Mouse (Mus musculus): ENCODE data around the gene Yap1. TPM values are rescaled to one million over a fixed set of nuclear protein-coding genes. Genes with fewer than 3 reads are reported as not detected.

Gene Yap1
- polyA plus RNA-seq, 1 experiment from 2014 or later: 11.5 TPM

DNA sequence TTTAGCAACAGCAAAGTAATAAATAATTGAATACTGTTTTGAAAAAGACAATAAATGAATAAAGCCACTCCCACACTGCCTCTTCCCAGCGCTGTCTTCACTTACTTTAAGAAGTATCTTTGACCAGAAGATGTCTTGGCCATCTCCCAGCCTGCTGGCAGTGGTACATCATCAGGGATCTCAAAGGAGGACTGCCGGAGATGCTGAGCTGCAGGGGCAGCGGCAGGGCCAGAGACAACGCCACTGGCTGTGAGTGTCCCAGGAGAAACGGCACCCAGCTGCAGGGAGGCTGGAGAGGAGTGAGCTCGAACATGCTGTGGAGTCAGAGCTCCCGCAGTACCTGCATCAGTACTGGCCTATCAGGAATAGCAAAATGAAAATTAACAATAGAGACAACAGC, 3.0 kb downstream of the Yap1 start:
- Histone ChIP-seq H3K27ac (replicated peaks) (no peak overlapping the region), H3K4me1 (replicated peaks) (peaks cover 33% of the 10 kb centered on the region), H3K9me3 (no peaks in the 10 kb centered on the region), H3K36me3 (0 out of 2 replicates have a peak, but pooled peaks cover 6% of the 10 kb centered on the region), H3K27me3 (peaks cover 6% of the 10 kb centered on the region; the same call in 1 of the 2 replicates), H3K9ac (no peak overlapping the region), H3K4me2 (peak overlapping the region; percentile 40), H3K4me3 (0 out of 2 replicates have a peak overlapping the region, but pooled peaks have one; percentile 5)
- no peak for ATAC-seq (ENCODE audit: low read depth)
- 28% methylated on average over 7 of the region's 7 CpGs for WGBS

DNA sequence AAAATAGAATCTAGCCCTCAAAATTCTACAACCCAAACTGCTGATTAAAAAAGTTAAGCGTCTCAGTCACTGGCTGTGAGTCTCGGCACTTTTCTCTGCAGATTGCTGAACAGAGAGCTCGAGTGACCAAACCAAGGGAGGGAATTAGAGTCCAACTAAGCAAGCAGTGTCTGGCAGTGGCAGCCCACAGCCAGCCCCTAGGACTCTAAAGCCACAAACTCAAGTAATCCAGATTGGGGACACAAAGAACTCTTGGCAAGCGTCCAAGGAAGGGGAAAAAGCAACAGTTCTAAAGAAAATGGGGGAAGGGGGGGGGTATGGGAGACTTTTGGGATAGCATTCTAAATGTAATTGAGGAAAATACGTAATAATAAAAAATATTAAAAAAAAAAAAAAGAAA, 10.1 kb downstream of the Yap1 start:
- no peaks in the 10 kb centered on the region for H3K36me3 ChIP-seq
- peaks cover 13% of the 10 kb centered on the region; the same call in 1 of the 2 replicates for H3K4me1 ChIP-seq (replicated peaks)
- WGBS: 79% methylated on average over 5 of the region's 5 CpGs
- H3K9ac ChIP-seq: no peak overlapping the region
- no peaks in the 10 kb centered on the region for H3K27me3 ChIP-seq
- H3K4me2 ChIP-seq: no peak overlapping the region
- no peak overlapping the region for H3K27ac ChIP-seq (replicated peaks)
- H3K4me3 ChIP-seq: no peak overlapping the region
- H3K9me3 ChIP-seq: no peaks in the 10 kb centered on the region
- ATAC-seq (ENCODE audit: low read depth): no peak

DNA sequence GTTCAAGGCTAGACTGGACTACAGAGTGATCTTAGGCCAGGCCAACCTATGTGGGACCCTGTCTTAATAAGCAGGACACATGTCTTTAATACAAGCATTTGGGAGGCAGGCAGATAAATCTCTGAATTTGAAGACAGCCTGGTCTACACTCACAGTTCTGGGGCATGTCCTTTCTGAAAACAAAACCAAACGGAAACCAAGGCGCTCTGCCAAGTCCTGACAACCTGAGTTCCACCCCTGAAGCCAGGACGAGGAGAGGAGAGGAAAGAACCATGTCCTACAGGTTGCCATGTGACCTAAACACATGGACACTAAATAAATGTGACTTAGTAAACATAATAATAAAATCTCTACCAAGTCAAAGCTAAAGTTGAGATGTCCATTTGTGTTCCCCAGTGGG, 11.7 kb downstream of the Yap1 start:
- 77% methylated on average over 3 of the region's 3 CpGs for WGBS
- no peak overlapping the region for H3K4me3 ChIP-seq
- no peaks in the 10 kb centered on the region for H3K9me3 ChIP-seq
- no peaks in the 10 kb centered on the region for H3K36me3 ChIP-seq
- H3K4me1 ChIP-seq (replicated peaks): 0 out of 2 replicates have a peak, but pooled peaks cover 5% of the 10 kb centered on the region
- H3K4me2 ChIP-seq: no peak overlapping the region
- H3K27ac ChIP-seq (replicated peaks): no peak overlapping the region
- no peaks in the 10 kb centered on the region for H3K27me3 ChIP-seq
- H3K9ac ChIP-seq: no peak overlapping the region
- ATAC-seq (ENCODE audit: low read depth): no peak

DNA sequence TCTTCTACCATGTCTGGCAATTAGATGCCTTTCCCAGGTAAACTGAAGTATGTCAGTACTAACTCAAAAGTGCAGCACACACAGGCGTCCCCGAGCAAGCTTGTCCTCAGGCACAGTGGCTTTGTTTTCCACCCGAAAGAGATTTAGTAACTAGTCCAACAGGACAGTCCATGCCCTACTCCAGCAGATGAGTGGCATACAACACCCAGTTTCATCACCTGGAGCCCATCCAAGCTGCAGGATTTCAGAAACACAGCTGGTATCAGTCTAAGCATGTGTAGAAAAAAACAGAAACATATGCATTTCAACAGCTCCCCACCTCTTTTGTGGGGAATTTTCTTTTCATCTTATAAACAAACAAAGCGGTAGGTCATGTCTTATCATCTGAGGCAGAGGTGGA, 13.5 kb downstream of the Yap1 start:
- 86% methylated on average over 4 of the region's 4 CpGs for WGBS
- no peak overlapping the region for H3K27ac ChIP-seq (replicated peaks)

DNA sequence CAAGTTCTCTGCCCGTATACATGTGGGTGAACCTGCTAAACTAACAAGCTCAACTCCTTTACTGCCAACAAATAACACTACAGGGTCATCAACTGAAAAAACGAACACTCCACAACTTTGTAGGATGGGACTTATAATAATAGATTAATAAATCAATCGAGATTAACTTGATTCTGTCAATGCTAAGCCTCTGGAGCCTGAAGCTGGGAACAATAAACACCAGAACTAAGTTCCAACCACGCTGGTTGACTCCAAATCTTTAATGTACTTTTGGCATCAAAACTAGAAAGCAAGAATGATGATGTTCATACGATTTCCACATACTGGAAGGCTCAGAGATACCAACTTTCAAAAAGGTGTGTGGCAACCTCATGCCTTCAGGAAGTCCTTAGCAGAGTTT, 17.3 kb downstream of the Yap1 start:
- no peak overlapping the region for H3K27ac ChIP-seq (replicated peaks)

More for the DNA sequence above, 13.5 kb downstream of the Yap1 start:
- Histone ChIP-seq H3K36me3 (no peaks in the 10 kb centered on the region), H3K4me2 (no peak overlapping the region), H3K4me3 (no peak overlapping the region), H3K9me3 (no peaks in the 10 kb centered on the region), H3K9ac (no peak overlapping the region), H3K4me1 (replicated peaks) (0 out of 2 replicates have a peak, but pooled peaks cover 5% of the 10 kb centered on the region), H3K27me3 (no peaks in the 10 kb centered on the region)
- ATAC-seq (ENCODE audit: low read depth): no peak

DNA sequence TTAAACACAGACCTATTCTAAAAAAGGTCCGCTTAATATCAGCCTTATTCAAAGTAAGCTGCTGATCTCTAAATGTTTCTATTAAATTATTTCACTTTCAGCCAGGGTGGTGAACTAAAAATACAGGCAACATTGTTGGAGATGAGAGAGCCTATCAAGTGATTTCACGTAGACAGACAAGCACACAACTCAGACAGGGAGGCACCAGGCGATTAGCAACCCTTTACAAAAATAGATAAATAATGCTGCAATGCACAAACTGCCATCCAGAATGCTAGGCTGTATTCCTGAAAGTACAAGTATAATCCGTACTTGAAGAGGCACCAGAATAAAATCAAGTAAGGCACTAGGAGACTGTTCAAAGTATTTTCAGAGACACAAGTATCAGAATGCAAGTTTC, 20.1 kb downstream of the Yap1 start:
- H3K4me3 ChIP-seq: no peak overlapping the region

More for the DNA sequence above, 17.3 kb downstream of the Yap1 start:
- H3K9me3 ChIP-seq: no peaks in the 10 kb centered on the region
- H3K9ac ChIP-seq: no peak overlapping the region
- ATAC-seq (ENCODE audit: low read depth): no peak
- H3K4me2 ChIP-seq: no peak overlapping the region
- no peaks in the 10 kb centered on the region for H3K36me3 ChIP-seq
- H3K27me3 ChIP-seq: no peaks in the 10 kb centered on the region
- 86% methylated on average over 5 of the region's 5 CpGs for WGBS
- no peak overlapping the region for H3K4me3 ChIP-seq
- no peaks in the 10 kb centered on the region for H3K4me1 ChIP-seq (replicated peaks)

DNA sequence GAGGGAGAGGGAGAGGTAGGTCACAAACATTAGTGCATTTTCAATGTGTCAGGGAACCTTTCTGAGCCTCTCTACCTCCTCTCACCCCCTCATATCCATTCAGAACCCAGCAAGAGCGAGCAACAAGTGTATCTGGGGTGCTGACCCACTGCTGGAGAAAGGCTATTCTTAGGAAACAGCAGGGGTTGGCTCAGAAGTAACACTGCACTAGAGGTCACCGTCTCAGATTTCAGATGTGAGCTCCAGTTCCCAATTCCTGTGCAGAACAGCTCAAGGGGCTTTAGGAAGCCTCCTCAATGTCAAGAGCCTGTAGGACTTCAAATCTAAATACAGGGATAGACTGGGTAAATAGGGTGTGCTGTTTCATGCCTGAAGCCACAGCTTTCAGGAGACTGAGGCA, 20.7 kb downstream of the Yap1 start:
- no peaks in the 10 kb centered on the region for H3K36me3 ChIP-seq
- H3K4me3 ChIP-seq: no peak overlapping the region
- no peak for ATAC-seq (ENCODE audit: low read depth)
- no peaks in the 10 kb centered on the region for H3K9me3 ChIP-seq
- no peak overlapping the region for H3K9ac ChIP-seq
- no peak overlapping the region for H3K27ac ChIP-seq (replicated peaks)
- H3K4me2 ChIP-seq: no peak overlapping the region
- no peaks in the 10 kb centered on the region for H3K4me1 ChIP-seq (replicated peaks)
- H3K27me3 ChIP-seq: no peaks in the 10 kb centered on the region
- 11% methylated on average over 2 of the region's 2 CpGs for WGBS

More for the DNA sequence above, 20.1 kb downstream of the Yap1 start:
- no peak overlapping the region for H3K27ac ChIP-seq (replicated peaks)
- no peak overlapping the region for H3K9ac ChIP-seq
- no peaks in the 10 kb centered on the region for H3K27me3 ChIP-seq
- no peaks in the 10 kb centered on the region for H3K36me3 ChIP-seq
- no peaks in the 10 kb centered on the region for H3K4me1 ChIP-seq (replicated peaks)
- ATAC-seq (ENCODE audit: low read depth): no peak
- no peaks in the 10 kb centered on the region for H3K9me3 ChIP-seq
- no peak overlapping the region for H3K4me2 ChIP-seq
- 82% methylated on average over 4 of the region's 4 CpGs for WGBS

DNA sequence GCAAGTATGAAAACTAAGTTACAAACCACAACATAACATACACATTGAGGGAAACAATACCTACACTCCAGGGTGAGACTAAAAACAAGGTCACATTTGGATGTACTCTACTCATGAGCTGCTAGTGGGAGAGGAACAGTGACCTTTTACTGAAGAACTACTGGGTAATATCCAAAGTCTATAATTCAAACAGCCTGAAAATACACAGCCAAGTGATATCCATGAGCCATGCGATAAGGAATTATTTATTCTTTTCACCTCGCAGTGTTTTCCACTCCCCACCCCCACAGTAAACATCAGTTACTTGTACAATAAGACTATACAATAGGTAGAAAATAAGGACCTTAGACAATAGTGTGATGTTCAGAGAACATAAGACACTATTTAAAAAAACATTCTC, 24.2 kb downstream of the Yap1 start:
- no peaks in the 10 kb centered on the region for H3K27me3 ChIP-seq
- H3K9me3 ChIP-seq: no peaks in the 10 kb centered on the region
- no peaks in the 10 kb centered on the region for H3K4me1 ChIP-seq (replicated peaks)
- ATAC-seq (ENCODE audit: low read depth): no peak
- no peak overlapping the region for H3K9ac ChIP-seq
- no peaks in the 10 kb centered on the region for H3K36me3 ChIP-seq
- no peak overlapping the region for H3K4me2 ChIP-seq
- H3K4me3 ChIP-seq: no peak overlapping the region
- no peak overlapping the region for H3K27ac ChIP-seq (replicated peaks)
- 93% methylated on average over 2 of the region's 2 CpGs for WGBS

DNA sequence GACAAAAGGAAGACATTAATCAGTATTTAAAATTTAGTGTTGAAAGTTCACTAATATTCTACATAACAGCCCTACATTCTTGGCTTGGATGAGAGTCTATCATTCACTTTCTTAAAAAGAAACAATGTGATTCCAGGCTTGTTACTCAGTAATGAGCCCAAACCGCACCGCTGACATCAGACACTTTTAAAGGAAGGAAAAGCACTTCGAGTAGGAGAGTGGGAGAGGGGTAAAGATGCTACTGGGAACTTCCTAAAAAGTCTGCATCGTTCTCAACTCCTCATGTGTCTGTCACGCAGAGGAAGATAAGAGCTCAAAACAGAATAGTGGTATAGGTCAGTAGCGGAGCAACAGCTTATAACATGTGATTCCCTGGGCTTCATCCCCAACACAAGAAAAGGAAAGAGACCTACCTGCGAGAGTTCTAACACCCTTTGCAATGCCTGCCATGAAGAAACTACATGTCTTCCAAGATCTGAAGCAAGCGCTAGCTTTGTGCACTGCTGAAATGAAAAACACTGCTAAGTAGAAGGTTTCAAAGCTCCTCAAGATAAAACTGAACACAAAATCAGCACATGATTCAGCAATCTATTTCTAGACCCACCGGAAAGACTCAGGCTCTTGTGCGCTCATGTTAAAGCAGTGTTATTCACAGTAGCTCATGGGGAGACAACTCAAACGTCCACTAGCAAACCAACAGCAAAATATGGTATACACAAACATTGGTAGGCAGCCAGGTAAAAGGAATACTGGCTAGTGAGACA, 25.1 kb downstream of the Yap1 start:
- Histone ChIP-seq H3K9me3 (no peaks in the 10 kb centered on the region), H3K4me1 (replicated peaks) (no peaks in the 10 kb centered on the region), H3K27me3 (no peaks in the 10 kb centered on the region), H3K4me2 (no peak overlapping the region), H3K27ac (replicated peaks) (no peak overlapping the region), H3K4me3 (no peak overlapping the region), H3K9ac (no peak overlapping the region), H3K36me3 (no peaks in the 10 kb centered on the region)
- 93% methylated on average over 11 of the region's 11 CpGs for WGBS
- no peak for ATAC-seq (ENCODE audit: low read depth)

DNA sequence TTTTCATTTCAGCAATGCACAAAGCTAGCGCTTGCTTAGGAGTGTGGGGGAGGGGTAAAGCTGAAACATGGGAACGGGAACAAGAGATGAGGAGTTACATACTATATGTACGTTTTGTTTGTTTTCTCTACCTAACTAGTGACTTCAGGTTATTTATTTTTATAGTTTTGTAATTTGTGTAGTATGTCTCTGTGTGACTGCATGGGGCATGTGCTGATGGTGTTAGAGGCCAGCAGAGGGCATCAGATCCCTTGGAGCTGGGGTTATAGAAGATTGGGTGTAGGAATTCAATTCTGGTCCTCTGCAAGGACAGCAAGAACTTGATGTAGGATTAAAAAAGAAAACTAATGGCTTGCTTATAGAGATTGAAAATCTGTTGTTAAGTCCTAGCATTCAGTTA, 25.9 kb downstream of the Yap1 start:
- Histone ChIP-seq H3K4me1 (replicated peaks) (no peaks in the 10 kb centered on the region), H3K27ac (replicated peaks) (no peak overlapping the region), H3K4me2 (no peak overlapping the region), H3K9ac (no peak overlapping the region), H3K36me3 (0 out of 2 replicates have a peak, but pooled peaks cover 3% of the 10 kb centered on the region), H3K27me3 (no peaks in the 10 kb centered on the region), H3K9me3 (no peaks in the 10 kb centered on the region), H3K4me3 (no peak overlapping the region)
- WGBS: 92% methylated on average over 3 of the region's 3 CpGs
- ATAC-seq (ENCODE audit: low read depth): no peak

DNA sequence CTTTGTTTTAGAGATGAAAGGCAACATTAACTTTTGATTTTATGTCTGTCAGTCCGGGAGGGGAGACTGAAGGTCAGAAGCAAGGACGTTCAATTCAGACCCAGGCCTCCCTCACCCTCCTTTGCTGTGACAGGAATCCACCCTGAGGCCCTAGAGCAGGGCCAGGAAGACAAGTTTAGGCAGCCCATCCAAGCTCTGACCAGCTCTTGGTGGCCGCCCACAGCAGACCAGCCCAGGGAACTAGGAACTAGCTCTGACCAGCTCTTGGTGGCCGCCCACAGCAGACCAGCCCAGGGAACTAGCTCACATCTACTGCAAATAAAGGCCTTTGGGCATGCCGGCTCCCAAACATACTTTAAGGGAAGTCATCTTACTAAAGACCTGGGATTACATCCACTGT, 26.8 kb downstream of the Yap1 start:
- ATAC-seq (ENCODE audit: low read depth): no peak
- Histone ChIP-seq H3K27me3 (no peaks in the 10 kb centered on the region), H3K36me3 (0 out of 2 replicates have a peak, but pooled peaks cover 3% of the 10 kb centered on the region), H3K4me2 (no peak overlapping the region), H3K9ac (no peak overlapping the region), H3K4me1 (replicated peaks) (no peaks in the 10 kb centered on the region), H3K4me3 (no peak overlapping the region), H3K9me3 (no peaks in the 10 kb centered on the region), H3K27ac (replicated peaks) (no peak overlapping the region)
- WGBS: 87% methylated on average over 5 of the region's 5 CpGs

DNA sequence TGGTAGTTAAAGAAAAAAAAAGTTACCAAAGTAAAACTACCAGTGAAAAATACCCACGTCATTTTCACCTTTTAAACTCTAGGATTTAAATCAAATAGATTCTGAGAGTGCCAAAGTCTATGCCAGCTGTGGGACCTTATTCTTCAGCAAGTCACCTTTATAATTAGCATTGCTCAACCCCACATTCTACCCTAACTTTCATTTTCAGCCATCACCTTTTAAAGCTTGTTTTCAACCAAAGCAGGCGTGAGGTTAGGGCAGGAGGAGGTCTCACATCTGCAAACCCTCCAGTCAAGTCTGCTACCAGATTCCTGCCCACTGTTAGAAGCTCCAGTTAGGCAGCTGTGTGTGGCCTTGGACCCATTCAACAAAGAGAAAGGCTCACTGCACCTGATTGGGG, 32.4 kb downstream of the Yap1 start:
- Histone ChIP-seq H3K4me3 (no peak overlapping the region), H3K9me3 (no peaks in the 10 kb centered on the region), H3K4me2 (no peak overlapping the region), H3K9ac (no peak overlapping the region), H3K27me3 (no peaks in the 10 kb centered on the region), H3K27ac (replicated peaks) (no peak overlapping the region), H3K36me3 (0 out of 2 replicates have a peak, but pooled peaks cover 3% of the 10 kb centered on the region), H3K4me1 (replicated peaks) (no peaks in the 10 kb centered on the region)
- 88% methylated on average over 2 of the region's 2 CpGs for WGBS
- ATAC-seq (ENCODE audit: low read depth): no peak

DNA sequence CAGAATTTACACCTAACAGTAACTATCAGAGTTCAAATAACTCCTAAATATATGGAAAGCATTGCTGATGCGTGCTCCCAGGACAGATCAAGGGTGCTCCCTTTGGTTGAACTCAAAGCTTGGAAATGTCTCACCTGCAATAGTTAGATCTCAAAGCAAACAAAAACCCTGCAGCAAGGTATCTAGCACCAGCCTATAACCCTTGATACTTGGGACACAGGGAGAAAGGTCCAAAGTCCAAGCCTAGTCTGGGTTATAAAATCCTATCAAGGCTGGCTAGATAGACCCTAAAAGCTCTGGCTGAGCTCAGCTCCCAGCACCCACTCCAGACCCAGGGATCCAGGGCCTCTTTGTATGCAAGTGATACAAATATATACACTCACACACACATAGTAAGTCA, 36.4 kb downstream of the Yap1 start:
- Histone ChIP-seq H3K4me3 (no peak overlapping the region), H3K9ac (no peak overlapping the region), H3K4me1 (replicated peaks) (no peaks in the 10 kb centered on the region; the same call in 1 of the 2 replicates), H3K27me3 (no peaks in the 10 kb centered on the region), H3K4me2 (no peak overlapping the region), H3K27ac (replicated peaks) (no peak overlapping the region), H3K36me3 (no peaks in the 10 kb centered on the region), H3K9me3 (no peaks in the 10 kb centered on the region)
- 98% methylated on average over 1 of the region's 1 CpGs for WGBS
- no peak for ATAC-seq (ENCODE audit: low read depth)

All from neural tube, embryonic 13.5 days (tissue).